Mouse (Mus musculus) hindbrain, embryonic 16.5 days (tissue): ENCODE results near the gene Aven. TPM values are rescaled to one million over a fixed set of nuclear protein-coding genes. Genes with fewer than 3 reads are reported as not detected.

Experiments used
- ATAC-seq: fragments of 200-750 bp; cut with Nextera tagmentation; 2 replicates; pipeline ENCODE4 v1.8.0; 2017; ENCODE audit warnings: moderate TSS enrichment, moderate library complexity
- H3K27ac ChIP-seq: fragments of 300-500 bp; sonication (generic); 2 replicates; pipeline ENCODE4 v1.5.1; 2014; ENCODE audit warnings: low read depth, mild to moderate bottlenecking, control low read depth, low read length, moderate library complexity
- H3K27me3 ChIP-seq: fragments of 300-500 bp; sonication (generic); replicated peaks from 2 replicates; pipeline ENCODE4 v1.6.1; 2014; ENCODE audit warnings: low read length; ENCODE audit not compliant: control insufficient read depth, insufficient read depth
- H3K36me3 ChIP-seq: fragments of 300-500 bp; sonication (generic); 2 replicates; pipeline ENCODE4 v1.6.1; 2014; ENCODE audit warnings: mild to moderate bottlenecking, low read length, moderate library complexity, mixed read lengths; ENCODE audit not compliant: control insufficient read depth, insufficient read depth
- H3K4me1 ChIP-seq: fragments of 300-500 bp; sonication (generic); 2 replicates; pipeline ENCODE4 v1.6.1; 2014; ENCODE audit warnings: low read depth, low read length; ENCODE audit not compliant: control insufficient read depth, insufficient read depth
- H3K4me2 ChIP-seq: fragments of 300-500 bp; sonication (generic); 2 replicates; pipeline ENCODE4 v1.6.1; 2014; ENCODE audit warnings: mild to moderate bottlenecking, low read length, control low read depth, moderate library complexity
- H3K4me3 ChIP-seq: fragments of 300-500 bp; sonication (generic); 2 replicates; pipeline ENCODE4 v1.5.1; 2014; ENCODE audit warnings: mild to moderate bottlenecking, low read length, control low read depth, moderate library complexity
- H3K9ac ChIP-seq: fragments of 300-500 bp; sonication (generic); 2 replicates; pipeline ENCODE4 v1.6.1; 2014; ENCODE audit warnings: low read depth, mild to moderate bottlenecking, control low read depth, low read length, moderate library complexity
- H3K9me3 ChIP-seq: fragments of 300-500 bp; sonication (generic); 2 replicates; pipeline ENCODE4 v1.6.1; 2014; ENCODE audit warnings: mild to moderate bottlenecking, low read length, moderate library complexity; ENCODE audit not compliant: control insufficient read depth
- WGBS: fragments of 180-500 bp; shearing (Covaris S2); extraction: QIAGEN DNeasy Blood & Tissue Kit; methylation state at CpG from one replicate; pipeline ENCODE4 v1.1.7; 2014; 5-methylcytosine and 5-hydroxymethylcytosine counted together
- polyA plus RNA-seq: library from polyadenylated mRNA; unstranded; fragments of >200 nt; fragmentation: Nextera tagmentation; extraction: Ambion mirVana; gene quantifications from 2 replicates; pipeline ENCODE4 v1.2.1, GENCODE M21; 2015

Gene Aven
- polyA plus RNA-seq, 1 experiment from 2014 or later = 2.2 TPM

DNA sequence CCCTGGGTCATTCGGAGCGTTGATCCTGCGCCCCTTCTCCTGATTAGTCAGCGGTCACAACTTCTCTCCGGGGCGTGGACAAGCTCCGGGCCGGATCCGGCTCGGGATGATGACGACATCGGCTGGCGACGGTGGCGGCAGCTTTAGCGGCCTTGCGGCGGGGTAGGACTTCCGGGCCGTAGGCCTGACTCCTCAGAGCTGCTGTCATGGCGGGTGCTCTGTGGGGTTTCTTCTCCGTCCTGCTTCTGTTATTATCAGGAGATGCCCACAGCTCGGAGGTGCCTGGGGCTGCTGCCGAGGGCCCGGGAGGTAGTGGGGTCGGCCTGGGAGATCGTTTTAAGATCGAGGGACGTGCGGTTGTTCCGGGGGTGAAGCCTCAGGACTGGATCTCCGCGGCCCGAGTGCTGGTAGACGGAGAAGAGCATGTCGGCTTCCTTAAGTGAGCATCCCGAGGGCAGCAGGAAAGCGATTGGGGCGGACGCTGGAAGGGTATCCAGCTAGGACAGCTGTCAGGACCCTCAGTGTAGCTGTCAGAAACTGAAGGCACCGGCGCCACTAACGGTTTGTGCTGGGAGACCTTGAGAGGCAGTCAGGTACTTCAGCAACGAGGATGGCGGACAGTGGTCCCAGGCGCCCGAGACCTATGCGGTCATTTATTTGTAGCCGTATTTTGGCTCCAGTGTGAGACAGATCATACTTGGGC lies 37.8 kb upstream of the Aven start, which contains the start of gene Emc7:
Emc7 (plus strand) TSS at position 136 of the 703 bp plus-strand sequence.
- Histone ChIP-seq H3K4me2 (peak within 1 kb of the TSS; percentile 92), H3K36me3 (peaks cover under 1% of the 10 kb centered on the region; the same call in 1 of the 2 replicates), H3K27ac (peak within 1 kb of the TSS; percentile 74), H3K9me3 (no peaks in the 10 kb centered on the region), H3K9ac (peak within 1 kb of the TSS; percentile 82), H3K4me1 (peaks cover 13% of the 10 kb centered on the region), H3K4me3 (peak within 1 kb of the TSS; percentile 71), H3K27me3 (no peaks in the 10 kb centered on the region)
- ATAC-seq = peak; percentile 99
- WGBS = under 1% methylated on average over 49 of the region's 49 CpGs

DNA sequence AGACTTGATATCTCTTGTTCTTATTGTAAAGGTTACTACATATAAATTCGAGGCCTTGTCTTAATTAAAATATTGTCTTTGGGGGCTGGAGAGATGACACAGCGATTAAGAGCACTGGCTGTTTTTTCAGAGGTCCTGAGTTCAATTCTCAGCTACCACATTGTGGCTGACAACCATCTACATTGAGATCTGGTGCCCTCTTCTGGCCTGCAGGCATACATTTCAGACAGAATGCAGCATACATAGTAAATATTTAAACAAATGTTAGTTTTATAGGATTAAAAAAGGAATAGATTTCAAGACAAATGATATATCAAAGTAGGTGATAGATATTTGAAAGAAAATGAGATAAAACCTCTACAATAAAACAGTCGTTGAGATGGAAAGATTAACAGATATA lies 32.2 kb upstream of the Aven start:
- ATAC-seq = no peak
- Histone ChIP-seq H3K4me3 (no peak overlapping the region), H3K4me1 (peaks cover 11% of the 10 kb centered on the region), H3K27me3 (no peaks in the 10 kb centered on the region), H3K36me3 (peaks cover 16% of the 10 kb centered on the region), H3K27ac (no peak overlapping the region), H3K9me3 (no peaks in the 10 kb centered on the region), H3K9ac (no peak overlapping the region), H3K4me2 (no peak overlapping the region)
- WGBS = 95% methylated on average over 3 of the region's 3 CpGs

DNA sequence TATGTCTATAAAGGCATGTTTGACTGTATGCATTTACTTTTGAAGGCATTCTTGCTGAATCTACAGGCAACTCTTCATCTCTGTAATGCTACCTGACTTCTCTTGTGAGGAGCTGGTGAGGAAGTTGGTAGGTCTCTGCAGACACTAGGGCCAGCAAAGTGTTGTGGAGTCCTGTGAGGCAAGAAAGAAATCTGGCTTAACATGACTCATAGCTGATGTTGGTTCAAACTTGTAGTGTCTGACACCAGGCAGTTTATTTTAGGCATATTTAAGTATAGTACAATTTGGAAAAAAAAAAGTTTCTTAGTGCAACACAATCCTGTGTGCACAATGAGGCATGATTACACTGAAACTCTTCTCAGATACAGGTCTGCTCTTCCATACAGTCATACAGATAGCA lies 23.2 kb upstream of the Aven start:
- Histone ChIP-seq H3K27ac (no peak overlapping the region), H3K36me3 (peaks cover 18% of the 10 kb centered on the region), H3K27me3 (no peaks in the 10 kb centered on the region), H3K4me3 (no peak overlapping the region), H3K4me1 (no peaks in the 10 kb centered on the region), H3K9me3 (no peaks in the 10 kb centered on the region), H3K9ac (no peak overlapping the region), H3K4me2 (no peak overlapping the region)
- no peak for ATAC-seq

DNA sequence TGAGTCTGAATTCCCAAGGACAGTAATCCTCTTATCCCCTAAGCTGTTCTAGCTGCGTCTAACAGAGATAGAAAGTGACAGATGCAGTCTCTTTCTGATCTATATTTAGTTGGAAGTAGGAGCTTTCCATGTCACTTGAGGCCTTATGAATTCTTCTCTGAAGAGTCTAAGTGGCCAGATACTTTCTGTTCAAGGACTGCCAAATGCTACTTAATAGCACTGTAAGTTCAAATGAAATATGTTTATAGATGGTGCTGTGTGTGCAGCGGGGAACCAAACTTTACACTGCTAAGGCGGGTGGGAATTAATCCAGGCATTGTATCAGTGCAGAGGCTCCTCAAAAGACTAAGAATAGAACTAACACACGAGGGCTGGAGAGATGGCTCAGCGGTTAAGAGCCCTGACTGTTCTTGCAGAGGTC lies 21.8 kb upstream of the Aven start:
- no peak overlapping the region for H3K4me2 ChIP-seq
- no peaks in the 10 kb centered on the region for H3K9me3 ChIP-seq
- ATAC-seq = no peak
- WGBS = 76% methylated on average over 5 of the region's 5 CpGs
- H3K27me3 ChIP-seq = no peaks in the 10 kb centered on the region
- peaks cover 15% of the 10 kb centered on the region for H3K36me3 ChIP-seq
- no peaks in the 10 kb centered on the region for H3K4me1 ChIP-seq
- H3K27ac ChIP-seq = no peak overlapping the region
- no peak overlapping the region for H3K9ac ChIP-seq
- H3K4me3 ChIP-seq = no peak overlapping the region

DNA sequence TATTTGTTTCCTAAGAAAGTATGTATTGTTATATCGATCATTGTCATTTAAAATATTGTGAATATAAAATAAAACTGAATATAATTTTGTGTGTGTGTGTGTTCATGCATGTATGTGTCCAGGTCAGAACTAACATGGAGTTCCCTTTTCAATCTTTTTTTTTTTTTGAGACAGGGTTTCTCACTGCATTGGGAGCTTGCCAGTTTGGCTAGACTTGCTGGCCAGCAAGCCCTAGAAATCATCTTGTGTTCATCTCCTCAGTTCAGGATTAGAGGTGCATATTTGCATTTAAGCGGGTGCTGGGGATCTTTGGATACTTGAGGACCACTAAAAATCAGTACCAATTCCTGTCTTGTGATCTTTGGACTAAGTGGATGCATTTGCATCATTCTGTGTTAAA lies 20.7 kb upstream of the Aven start:
- WGBS = 88% methylated on average over 2 of the region's 2 CpGs
- no peak overlapping the region for H3K4me3 ChIP-seq
- H3K9me3 ChIP-seq = no peaks in the 10 kb centered on the region
- no peaks in the 10 kb centered on the region for H3K27me3 ChIP-seq
- H3K4me2 ChIP-seq = no peak overlapping the region
- H3K27ac ChIP-seq = no peak overlapping the region
- ATAC-seq = no peak
- H3K4me1 ChIP-seq = no peaks in the 10 kb centered on the region
- H3K36me3 ChIP-seq = peaks cover 12% of the 10 kb centered on the region
- H3K9ac ChIP-seq = no peak overlapping the region

DNA sequence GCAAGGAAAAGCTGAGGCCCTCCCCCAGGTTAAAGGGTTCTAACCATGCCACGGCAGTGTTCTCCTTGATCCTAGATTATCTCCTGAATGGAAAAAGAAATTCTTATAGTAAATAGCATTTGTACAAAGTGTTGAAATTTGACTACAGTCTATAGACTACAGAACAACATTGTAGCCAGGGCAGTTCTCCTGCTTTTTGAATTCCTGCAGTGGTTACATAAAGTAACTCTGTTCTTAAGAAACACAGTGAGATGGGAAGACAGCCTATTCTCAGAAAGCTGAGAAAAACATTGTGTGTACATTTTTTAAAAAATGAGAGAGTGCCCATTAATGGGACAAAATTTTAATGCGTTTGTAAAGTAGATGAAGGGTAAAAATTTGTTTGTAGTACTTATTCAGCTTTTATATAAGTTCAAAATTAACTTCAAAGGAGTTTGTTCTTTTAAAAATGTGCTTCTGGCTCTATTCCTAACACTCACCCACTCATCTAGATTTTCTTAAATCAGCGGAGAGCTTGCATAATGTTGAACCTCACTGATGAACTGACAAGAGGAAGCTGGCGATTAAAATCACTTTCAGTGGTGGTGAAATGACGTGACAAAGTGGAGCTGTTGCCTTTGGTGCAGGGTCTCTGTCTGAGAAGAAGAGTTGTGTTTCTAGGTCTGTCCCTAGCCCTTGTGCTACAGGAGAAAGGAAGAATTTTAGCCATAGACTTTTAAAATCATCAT lies 17.6 kb upstream of the Aven start:
- H3K4me2 ChIP-seq = no peak overlapping the region

DNA sequence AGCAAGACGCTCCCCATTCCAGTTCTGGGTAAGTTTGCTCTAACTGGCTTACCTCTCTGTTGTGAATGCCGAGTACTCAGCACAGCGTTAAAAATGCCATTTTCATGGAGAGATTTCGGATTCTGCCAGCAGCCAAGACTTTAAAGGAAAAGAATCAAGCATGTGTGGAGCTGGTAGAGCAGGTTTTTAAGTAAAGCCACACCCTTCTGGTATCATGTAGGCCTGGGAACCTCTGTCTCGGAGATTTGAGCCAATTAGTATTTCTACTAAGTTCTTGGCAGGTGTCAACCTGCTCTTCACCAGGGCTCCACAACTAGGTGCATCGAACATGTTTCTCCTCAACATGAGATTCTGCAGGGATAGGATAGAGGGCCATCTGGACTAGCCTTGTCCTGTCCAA lies 16.2 kb upstream of the Aven start:
- H3K9ac ChIP-seq = no peak overlapping the region
- H3K4me1 ChIP-seq = no peaks in the 10 kb centered on the region
- H3K4me2 ChIP-seq = no peak overlapping the region
- no peaks in the 10 kb centered on the region for H3K9me3 ChIP-seq
- no peaks in the 10 kb centered on the region for H3K27me3 ChIP-seq
- ATAC-seq = no peak
- H3K27ac ChIP-seq = no peak overlapping the region
- 84% methylated on average over 6 of the region's 6 CpGs for WGBS
- no peaks in the 10 kb centered on the region for H3K36me3 ChIP-seq
- no peak overlapping the region for H3K4me3 ChIP-seq

More for the DNA sequence above, 17.6 kb upstream of the Aven start:
- H3K27me3 ChIP-seq = no peaks in the 10 kb centered on the region
- H3K9ac ChIP-seq = no peak overlapping the region
- no peaks in the 10 kb centered on the region for H3K4me1 ChIP-seq
- ATAC-seq = no peak
- H3K36me3 ChIP-seq = no peaks in the 10 kb centered on the region; the same call in 1 of the 2 replicates
- WGBS = 85% methylated on average over 5 of the region's 5 CpGs
- no peak overlapping the region for H3K27ac ChIP-seq
- H3K9me3 ChIP-seq = no peaks in the 10 kb centered on the region
- H3K4me3 ChIP-seq = no peak overlapping the region

DNA sequence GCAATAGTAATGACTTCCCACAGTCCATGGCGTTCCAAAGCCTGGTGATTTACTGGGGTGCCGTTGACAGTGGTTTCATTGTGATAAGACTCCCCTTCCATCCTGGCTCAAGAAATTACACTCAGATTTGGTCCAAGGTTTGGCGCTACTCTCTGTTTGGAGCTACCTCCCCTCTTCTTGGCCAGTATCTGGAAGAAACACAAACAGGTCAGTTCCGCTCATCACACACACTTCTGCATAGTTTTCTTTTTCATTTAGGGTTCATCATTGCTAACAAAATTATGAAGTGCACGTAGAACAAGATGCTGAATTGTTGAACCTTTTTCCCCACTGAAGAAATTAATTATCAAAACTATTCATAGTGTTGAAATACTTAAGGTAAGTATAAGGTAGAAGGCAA lies 12.1 kb upstream of the Aven start, which contains the start of gene Chrm5:
Chrm5 (minus strand) TSS at position 101 of the 400 bp plus-strand sequence.
- no peaks in the 10 kb centered on the region for H3K4me1 ChIP-seq
- no peak for ATAC-seq
- H3K4me3 ChIP-seq = no peak within 1 kb of the TSS
- 97% methylated on average over 5 of the region's 5 CpGs for WGBS
- H3K27me3 ChIP-seq = no peaks in the 10 kb centered on the region
- no peaks in the 10 kb centered on the region for H3K36me3 ChIP-seq
- H3K27ac ChIP-seq = no peak within 1 kb of the TSS
- no peak within 1 kb of the TSS for H3K4me2 ChIP-seq
- no peak within 1 kb of the TSS for H3K9ac ChIP-seq
- no peaks in the 10 kb centered on the region for H3K9me3 ChIP-seq

DNA sequence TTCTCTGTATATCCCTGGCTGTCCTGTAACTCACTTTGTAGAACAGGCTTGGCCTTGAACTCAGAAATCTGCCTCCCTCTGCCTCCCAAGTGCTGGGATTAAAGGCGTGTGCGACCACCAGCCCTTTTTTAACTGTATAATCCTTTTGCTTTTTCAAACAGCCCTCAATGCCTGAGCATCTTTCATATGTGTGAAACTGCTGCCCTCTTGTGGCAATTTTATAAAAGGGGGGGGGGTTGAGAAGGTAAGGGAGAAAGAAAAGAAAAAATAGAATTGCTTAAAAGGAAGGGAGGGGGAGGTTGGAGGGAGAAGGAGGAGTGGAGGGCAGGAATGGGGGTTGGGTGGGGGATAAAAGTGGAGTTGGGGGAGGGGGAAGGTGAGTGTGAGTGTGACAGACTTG lies 11.2 kb upstream of the Aven start:
- Histone ChIP-seq H3K27ac (no peak overlapping the region), H3K27me3 (no peaks in the 10 kb centered on the region), H3K9ac (no peak overlapping the region), H3K4me3 (no peak overlapping the region), H3K4me1 (no peaks in the 10 kb centered on the region), H3K9me3 (no peaks in the 10 kb centered on the region), H3K4me2 (no peak overlapping the region), H3K36me3 (no peaks in the 10 kb centered on the region)
- WGBS = 1% methylated on average over 2 of the region's 2 CpGs
- ATAC-seq = peak; percentile 81
